Mouse (Mus musculus): ENCODE data around the gene Rcl1.

DNA sequence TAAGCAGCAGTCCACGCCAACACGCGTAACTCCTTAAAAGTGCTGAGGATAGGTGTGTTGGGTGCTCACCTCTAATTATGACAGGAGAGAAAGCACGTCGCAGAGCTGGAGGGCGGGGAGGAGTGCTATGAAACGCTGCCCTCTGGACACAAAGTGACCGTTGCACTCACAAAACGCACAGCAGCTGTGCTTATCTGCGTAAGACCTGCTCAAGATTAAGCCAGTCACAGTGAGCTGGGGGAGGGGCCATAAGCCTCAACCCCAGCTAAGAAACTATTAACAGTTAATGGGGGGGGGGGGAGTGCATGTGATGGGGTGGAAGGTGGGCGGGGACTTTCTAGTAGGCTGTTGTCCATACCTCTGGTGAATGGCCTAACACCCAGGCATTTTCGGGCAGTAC, 48.4 kb upstream of the Rcl1 start:
- TF ChIP-seq POLR2A (IDR thresholded peaks at IDR 0.05; ENCODE audit: control insufficient read depth, extremely low read depth, insufficient read depth, low read length, poor library complexity) = no peak
- TF ChIP-seq CTCF (IDR thresholded peaks at IDR 0.05; ENCODE audit: borderline replicate concordance, control insufficient read depth, extremely low read depth, insufficient read depth, low read length, poor library complexity) = no peak

Data from thymus, adult 2 months (tissue).